Mouse (Mus musculus): Measurements from ENCODE around the gene Sh3rf3.

Gene Sh3rf3

DNA sequence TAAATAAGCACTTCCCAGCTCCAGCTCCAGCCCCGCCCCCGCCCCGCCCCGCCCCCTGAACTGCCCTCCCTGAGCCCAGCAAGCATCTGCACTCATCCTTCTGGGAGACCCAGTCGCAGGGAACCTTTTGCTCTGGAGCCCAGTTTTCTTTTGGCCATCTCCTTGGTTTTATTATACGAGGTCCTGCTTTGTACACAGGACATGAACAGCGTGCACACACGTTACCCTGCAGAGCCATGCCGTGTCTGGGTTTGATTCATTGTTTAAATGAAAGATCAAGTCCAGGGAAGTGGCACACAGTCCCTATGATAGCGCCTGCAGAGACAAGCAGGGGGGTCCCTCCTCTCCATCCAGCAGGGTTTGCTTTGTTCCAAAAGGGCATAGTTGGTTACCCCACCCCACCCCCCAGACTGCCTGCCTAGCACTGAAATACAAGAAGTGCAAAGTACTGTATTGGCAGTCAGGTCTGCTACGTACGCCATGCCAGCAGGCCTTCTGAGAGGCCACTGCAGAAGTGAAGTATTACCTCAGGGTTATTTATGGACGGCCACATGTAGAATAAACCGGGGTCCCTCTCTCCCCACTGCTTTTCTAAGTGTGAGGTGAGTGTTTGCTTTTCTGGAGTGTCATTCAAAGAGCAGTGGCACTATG lies 41.5 kb downstream of the Sh3rf3 start:
- DNase-seq (ENCODE audit: low spot score in 2 of 2), result no peak

DNA sequence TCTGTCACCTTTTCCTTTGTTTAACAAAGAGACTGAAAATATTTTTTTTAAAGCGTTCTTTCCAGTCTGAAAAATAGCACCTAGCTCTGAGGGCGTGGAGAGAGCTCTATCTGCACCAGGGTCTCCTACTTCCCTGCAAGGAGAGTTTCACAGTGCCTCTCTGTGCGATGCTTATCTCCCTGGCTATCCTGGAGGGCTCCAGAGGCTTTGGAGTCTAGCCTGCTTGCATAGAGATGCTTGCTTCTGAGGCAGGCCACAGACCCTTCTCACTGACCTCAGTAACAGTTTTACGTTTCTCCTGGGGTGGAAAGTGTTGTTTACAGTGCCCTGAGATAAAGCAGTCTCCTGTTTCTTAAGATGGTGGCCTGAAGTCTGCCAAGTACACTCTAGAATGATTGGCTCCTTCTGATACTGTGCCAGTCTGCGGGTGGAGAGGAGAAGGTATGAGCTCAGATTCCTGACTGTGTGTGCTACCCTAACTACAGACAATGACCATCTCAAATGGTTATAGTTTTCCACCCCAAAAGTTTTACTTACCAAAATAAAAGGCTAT lies 42.1 kb downstream of the Sh3rf3 start:
- no peak for DNase-seq (ENCODE audit: low spot score in 2 of 2)

DNA sequence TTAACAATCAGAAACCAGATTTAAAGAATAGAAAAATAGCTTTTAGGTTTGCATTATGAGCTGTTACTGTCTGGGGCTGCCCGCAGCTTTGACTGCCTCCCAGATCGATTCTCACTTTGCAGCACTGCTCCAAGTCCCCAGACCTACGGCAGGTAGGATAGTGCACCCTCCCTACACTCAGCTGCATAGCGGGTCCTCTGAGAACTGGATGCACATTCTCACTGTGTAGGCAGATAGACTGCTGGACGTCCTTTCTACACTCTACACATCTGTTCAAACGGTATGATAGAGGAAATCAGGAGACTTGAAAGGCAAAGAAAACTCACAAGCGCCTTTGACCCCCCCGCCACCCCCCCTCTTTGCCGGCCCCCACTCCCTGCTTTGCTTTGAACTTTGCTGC lies 42.7 kb downstream of the Sh3rf3 start:
- no peak for DNase-seq (ENCODE audit: low spot score in 2 of 2)

DNA sequence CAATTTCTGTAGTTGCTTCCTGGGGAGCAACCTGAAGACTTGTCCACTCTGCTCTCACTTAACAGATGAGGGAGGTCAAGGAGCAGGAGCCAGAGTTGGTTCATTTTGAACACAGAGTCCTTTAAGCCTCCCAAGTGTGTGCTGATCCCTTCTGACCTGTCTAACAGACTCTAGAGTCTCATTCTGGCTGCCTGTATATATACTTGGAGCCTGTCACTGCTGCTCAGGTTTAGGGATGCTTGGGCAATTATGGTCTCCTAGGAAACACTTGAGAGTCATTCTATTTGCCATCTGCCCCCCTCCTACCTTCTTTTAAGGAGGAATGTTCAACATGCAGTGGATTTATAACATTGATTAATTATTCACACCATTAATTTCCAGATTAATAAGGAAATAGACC lies 43.6 kb downstream of the Sh3rf3 start:
- no peak for DNase-seq (ENCODE audit: low spot score in 2 of 2)

DNA sequence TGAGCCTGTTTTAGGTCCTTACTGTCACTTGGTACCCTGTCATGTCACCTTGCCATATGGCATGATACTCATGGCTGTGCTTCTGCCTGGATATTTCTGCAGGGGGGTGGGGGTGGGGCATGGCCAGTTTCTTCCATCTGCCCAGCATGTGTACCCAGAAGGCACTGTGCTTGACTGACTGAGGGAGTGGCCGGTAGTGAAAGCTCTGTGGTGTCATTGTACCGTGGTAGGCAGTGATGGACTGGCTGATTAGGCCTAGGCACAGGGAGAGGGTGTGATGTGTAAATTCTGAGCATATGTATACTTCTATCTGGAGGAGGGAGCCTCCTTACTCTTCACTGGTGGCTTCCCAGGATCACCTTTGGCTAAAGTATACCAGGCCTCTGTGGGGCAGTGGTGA lies 51.6 kb downstream of the Sh3rf3 start:
- DNase-seq (ENCODE audit: low spot score in 2 of 2), result no peak

DNA sequence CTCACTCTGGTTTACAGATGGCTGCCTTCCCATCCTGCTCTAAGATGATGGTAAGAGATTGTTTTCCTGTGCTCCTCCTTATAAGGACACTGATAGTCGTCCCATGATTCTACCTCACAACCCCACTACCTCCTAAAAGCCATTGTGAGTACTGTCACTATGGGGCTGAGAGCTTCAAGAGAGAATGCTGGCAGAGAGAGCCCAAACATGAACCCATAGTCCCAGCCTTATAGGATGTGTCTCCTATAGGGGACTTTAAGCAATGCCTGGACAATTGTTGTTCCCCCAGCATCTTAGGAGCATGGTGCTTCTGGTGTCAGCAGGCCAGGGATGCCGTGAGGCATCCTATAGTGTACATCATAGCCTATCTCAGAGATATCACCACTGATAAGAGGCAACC lies 54.4 kb downstream of the Sh3rf3 start:
- DNase-seq (ENCODE audit: low spot score in 2 of 2), result no peak

DNA sequence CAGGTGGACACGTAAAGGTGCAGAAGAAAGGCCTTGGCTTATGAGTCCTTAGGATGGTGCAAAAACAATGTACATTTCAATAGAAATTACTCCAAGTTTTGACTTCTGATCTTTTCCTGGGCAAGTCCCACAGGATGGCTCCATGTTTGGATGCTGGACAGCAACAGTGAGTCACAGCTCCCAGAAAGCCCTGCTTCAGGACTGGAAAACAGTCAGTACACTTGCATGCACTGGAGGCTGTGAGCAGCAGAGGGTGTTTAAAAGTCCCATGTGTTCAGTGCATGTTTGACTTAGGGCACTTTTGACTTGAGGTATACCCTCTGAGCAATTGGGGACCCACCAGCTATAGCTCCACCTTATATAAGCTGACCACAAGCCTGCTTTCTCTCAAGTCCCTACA lies 56.7 kb downstream of the Sh3rf3 start:
- DNase-seq (ENCODE audit: low spot score in 2 of 2), result no peak

DNA sequence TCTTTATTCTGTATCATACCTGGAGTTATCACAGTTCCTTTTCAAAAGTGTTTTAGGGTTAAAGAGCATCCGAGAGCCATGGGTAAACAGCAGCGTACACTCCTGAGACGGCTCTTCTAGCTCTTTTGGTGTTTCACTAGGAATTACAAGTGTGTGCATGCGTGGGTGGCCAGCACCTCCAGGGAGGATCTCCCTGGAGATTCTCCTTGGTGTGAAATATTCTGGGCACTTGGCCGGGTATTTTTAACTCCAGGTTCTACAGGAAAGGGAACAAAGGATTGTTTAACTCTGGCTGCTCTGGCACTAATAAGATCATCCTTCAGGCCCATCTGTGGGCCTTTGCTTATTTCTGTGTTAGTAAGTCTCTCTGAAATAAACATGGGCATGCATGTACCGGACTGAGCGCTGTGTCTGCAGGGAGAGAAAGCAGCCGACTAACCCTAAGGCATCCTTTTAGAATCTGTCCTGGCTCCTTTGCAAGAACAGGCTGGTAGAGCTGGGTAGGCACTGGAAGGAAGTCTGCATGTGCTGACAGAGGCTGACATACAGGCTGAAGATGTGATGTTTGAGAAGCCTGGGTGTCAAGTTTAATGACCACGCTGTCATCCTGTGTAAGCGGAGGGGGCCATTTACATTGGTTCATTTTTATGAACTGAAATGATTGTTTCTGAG lies 58.1 kb downstream of the Sh3rf3 start:
- peak in 1 of 2 experiments; percentile 44 for DNase-seq (ENCODE audit: low spot score in 2 of 2)

DNA sequence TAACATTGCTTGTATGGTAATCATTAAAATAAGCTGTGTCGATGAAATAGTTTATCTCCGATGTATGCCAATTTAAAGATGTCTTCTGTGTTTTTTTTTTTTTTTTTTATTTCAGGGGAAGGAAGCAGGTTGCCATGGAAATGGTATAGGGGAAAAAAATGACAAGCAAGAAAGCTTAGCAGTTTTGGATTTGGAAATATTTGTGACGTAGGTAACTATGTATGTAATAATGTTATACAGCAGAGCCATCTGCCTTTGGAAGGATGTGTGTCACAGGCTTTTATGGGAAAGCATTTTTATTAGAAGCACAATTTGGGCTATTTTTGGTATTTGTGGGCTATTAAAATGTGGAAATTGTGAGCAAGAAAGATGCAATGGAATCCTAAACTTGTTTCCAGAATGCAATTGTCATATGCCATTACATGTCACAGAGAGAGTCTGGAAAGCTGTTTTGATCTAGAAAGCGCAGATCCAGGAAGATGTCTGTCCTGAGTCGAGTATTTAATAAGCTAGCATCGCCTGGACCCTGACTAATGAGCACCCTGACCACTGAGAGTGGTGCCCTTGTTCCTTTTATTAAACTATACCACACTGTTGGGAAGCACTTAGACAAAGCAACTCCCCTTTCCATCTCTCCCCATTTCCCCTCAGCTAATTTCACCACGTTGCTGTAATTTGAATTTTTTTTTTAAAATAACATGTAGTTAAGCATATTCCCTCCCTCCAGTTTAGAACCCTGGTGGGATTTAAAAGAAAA lies 58.8 kb downstream of the Sh3rf3 start:
- no peak for DNase-seq (ENCODE audit: low spot score in 2 of 2)

DNA sequence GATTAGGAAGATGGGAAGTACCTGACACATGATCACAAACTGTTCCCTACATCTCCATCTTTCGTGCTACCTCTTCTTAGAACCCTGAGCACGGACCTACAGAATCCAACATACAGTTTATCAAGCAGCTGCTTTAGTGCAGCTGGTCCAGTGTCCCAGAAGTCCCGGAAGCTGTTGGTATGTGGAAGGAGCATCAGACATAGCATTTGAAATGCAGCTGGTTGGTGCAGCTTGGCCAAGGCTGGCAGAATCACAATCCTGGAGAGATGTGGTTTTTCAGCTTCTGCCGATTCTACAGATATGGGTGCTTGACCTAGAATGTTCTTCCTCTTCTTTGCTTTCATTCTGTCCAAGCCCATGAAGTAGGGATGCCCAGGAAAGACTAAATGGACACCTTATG lies 64.7 kb downstream of the Sh3rf3 start:
- DNase-seq (ENCODE audit: low spot score in 2 of 2), result no peak

DNA sequence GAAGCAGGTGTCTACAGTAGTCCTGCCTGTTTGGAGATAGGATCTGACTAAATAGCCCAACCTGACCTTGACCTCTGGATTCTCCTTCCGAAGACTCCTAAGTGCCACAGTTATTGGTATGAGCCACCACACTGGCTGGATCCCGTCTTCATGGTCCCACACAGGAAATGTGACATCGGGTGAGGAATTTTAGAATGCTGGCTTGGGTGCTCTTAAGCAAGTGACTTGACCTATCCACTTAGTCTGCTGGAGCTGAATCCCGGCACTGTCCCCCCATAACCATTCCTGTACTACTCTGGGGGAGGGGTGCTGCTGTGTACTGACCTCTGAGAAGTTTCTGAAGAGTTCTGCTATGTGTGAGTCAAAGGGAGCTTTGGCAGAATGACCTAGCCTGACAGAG lies 65.5 kb downstream of the Sh3rf3 start:
- no peak for DNase-seq (ENCODE audit: low spot score in 2 of 2)

DNA sequence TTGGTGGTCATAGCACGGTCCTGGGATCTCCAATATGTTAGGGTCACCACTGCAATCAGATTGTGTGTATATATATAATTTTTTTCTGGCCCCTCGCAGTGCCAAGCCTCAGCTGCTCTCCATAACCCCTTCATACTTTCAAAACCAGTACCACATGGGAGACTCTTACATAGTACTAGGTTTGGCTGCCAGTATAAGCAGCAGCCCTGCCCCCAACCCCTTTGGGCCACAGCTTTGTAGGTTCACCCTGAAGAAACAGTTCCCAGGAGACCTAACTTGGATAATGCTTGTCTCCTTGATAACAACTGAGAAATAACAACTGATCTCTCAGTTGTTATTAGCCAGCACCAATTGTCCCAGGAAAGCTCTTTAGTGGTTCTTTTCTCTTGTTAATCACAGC lies 69.6 kb downstream of the Sh3rf3 start:
- no peak for DNase-seq (ENCODE audit: low spot score in 2 of 2)

DNA sequence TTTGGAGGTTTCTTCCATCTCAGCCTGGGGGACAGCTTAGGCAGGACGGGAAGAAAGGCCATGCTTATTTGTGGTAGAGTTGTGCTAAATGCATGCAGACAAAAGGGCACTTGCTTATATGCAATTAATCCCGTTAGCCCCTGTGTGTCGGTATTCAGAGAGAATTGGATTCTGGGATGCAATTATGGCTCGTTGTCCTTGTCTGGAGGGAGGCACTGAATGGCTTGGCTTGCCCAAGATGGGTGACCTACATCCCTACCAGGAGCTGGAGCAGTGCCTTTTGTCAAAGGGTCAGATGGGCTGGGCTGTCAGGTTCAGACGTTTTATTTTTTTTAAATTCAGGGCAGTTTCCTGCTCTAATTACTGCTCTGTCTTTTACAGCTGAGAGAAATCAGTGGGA lies 72.2 kb downstream of the Sh3rf3 start:
- no peak for DNase-seq (ENCODE audit: low spot score in 2 of 2)

DNA sequence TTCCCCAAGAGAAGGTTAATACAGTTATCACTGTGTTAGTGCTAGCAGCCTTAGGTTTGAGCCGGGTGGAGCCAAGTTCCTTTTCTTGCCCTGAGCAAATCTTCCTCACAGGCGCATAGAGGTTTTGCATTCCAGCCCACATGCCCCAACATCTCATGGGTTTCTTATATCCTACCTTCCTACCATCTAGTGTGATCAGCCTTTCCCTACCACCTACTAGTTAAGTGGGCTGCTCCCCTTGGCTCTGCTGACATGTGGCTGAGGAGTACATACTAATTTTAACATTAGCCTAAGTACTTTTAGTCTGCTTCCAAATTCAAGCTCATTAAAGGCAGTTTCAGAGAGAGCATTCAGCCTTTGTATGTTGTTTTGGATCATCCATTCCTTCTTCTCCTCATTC lies 72.7 kb downstream of the Sh3rf3 start:
- DNase-seq (ENCODE audit: low spot score in 2 of 2), result no peak

DNA sequence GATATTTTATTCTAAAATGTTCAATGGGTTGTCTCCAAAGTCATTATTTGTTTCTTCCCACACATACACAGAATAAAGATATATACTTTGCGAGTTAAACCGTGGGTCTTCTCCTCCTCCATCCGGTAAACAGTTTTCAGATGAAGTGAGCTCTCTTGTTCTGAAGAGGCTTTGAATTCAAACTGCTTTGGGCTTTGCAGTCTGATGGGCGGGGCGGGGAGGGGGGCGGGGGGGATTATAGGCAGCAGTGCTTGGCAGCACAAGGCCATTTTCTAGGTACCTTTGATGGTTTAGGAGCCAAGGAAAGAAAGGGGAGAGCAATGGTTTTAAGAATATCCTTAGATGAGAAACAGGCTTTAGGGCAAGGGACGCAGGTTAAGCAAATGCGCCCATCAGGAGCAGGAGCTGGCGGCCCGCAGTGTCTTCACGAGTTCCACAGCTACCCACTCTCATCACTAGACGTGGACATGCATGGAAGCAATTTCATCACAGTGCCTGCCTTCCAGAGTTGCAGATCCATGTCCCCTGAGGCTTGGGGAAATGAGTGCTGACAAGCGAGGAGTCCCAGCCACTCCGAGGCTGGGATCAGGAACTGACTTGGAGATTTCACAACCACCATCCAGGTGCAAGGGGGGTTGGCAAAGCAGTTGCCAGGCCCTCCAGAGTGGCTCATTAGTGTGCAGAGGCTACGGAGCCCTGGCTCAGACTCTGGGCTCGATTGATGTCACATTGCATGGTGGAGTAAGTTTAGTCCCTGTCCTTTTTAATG lies 77.7 kb downstream of the Sh3rf3 start:
- no peak for DNase-seq (ENCODE audit: low spot score in 2 of 2)

DNA sequence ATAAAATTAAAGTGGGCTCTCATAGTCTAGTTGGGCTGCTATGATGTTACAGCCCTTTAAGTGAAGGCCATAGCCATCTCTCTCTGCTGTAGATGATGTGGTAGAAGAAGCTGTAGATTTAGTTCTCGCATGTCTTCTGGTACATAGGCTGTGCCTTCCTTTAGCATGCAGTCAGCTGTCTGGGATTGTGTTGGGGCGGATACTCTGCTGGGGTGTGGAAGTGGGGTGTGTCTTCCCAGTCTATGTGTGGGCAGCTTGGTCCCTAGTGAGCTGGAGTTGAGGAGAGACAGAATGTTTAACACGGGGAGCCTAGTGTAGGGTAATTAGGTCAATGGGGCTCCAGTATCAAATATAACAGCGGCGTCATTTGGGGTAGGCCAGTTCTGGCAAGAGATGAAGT lies 82.3 kb downstream of the Sh3rf3 start:
- no peak for DNase-seq (ENCODE audit: low spot score in 2 of 2)

DNA sequence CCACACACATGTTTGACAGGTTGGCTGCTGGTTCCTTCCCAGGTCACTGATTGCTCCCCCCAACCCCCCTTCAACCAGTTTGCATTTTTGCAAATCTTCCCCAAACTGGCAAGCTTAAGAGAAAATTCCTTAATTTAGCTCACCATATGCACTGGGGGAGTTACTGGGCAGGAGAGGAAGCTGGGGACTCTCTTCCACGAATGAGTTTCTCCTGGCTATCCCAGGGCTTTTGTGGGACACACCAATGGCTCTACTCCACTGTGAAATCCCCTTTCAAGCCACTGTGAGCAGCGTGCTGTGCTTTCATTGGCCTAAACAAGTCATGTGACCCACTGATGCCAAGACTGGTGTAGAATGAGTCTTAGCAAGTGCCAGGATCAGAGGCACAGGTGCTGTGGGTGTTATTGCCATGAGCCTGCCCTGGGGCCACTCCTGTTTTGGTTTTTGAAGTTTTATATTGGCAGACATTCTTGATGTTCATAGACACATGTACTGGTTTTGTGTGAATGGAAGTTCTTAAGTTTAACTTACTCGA lies 83.9 kb downstream of the Sh3rf3 start:
- no peak for DNase-seq (ENCODE audit: low spot score in 2 of 2)

DNA sequence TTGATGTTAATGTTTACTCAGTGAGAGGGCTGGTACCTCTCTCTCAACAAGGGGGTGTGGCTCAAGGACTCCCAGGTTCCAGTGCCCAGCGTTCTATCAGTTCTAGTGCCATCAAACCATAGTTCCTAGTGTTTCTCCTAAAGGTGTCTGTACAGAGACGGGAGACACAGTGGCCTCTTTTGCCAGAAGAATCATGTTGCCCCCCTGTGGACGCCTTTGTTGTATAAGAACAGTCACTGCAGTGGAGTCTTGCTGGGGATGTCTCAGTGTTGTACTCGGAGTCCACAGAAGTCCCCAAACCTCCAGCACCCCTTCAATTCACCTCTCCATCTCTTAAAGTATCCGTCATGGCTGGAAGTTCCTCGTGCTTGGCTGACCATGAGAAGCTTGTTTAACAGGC lies 92.1 kb downstream of the Sh3rf3 start:
- DNase-seq (ENCODE audit: low spot score in 2 of 2), result no peak

DNA sequence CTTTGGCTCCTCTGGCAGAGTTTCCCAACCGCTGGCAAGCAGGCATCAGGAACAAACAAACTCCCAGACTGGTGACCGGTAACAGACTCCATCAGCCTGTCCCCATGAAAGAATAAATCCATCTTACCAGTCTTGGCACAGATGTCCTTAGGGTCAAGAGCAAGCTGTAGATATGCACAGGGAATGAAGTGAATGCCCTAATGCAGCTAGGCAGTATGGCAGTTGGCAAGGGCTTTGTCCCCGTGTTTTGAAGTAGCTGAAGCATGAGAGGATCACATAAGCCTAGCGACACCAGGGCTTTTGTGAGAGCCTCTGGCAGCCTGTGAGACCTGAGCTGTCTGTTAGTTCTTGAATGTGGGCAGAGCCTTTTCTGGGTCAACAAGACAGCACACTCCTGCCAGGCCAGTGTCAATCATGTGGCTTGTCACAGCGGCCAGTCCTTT lies 93.9 kb downstream of the Sh3rf3 start:
- DNase-seq (ENCODE audit: low spot score in 2 of 2), result no peak

DNA sequence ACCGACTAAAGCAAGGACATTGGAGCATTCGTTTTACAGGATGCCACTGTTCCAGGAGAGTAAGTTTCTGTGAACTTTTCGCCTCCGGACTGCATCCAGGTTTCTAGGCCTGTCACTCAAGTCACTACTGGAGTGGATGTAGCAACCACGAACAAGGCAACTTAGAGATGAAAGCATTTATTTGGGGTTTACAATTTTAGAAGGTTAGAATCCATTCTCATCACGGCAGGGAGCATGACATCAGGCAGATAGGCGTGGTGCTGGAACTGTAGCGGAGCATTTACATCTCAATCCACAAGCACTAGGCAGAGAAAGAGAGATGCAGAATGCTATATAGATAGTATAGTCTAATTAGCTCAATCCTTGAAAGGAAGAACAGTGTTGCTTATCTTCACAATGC lies 95.3 kb downstream of the Sh3rf3 start:
- no peak for DNase-seq (ENCODE audit: low spot score in 2 of 2)

DNA sequence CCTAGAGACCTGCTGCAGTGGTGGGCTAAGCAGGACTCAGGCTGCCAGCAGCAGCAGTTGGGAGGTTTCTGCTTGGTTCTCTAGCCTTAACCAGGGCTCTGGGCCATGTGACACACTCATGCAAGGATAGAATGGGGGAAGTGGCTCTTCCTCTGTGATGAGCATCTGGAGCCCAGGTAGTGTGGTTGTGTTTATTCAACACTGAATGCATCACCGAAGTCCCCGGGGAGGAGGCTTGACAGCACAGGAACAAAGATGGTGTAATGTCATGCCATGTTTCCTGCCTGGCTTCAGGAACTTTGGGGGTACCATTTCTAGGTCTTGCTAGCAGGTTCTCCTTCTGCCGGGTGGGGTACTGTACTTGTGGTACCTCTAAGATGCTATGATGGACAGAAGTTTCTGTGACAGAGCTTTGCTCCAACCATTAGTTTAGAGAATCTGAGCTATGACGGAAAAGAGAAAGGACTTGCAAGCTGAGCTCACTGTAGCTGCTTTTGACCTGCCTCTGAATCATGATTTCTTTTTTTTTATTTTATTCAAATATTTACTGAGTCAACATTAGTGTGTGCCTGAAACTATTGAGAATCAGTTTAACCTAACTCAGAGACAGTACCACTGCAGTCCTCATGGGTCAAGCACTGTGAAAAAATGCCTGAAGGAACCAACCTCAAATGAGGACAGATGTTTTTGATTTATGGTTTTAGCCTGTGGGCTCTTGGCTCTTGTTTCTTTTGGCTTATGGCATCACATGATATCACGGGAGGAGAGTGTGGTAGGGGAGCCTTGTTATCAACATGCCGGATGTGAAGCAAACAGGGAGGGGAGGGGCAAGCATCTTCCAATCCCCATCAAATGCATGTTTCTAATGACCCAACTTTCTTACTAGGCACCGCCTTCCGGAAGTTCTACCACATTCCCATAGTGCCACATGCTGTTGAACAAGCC lies 102.4 kb downstream of the Sh3rf3 start:
- DNase-seq (ENCODE audit: low spot score in 2 of 2), result no peak
